Mouse (Mus musculus) inflammation-experienced regulatory T-cells, adult 6 months (primary cell): ENCODE data around the gene Wwc1. TPM values are rescaled to one million over a fixed set of nuclear protein-coding genes. Genes with fewer than 3 reads are reported as not detected.

Source experiments
- ATAC-seq: one replicate; pipeline ENCODE4 v1.8.0; 2017
- polyA plus RNA-seq, 3 experiments: library from polyadenylated mRNA; unstranded; fragments of 100-300 nt; shearing (Covaris generic); gene quantifications; one replicate each; pipeline ENCODE4 v1.2.1; 2017

The Wwc1 gene
- polyA plus RNA-seq, result under 1 TPM in 2 of 3 experiments, not detected in 1; 0.12 to 0.17 TPM

GRCm38 (mm10) chr11:35980411-35980917 lies at the start of gene Wwc1:
Wwc1 (minus strand) TSS chr11:35980527.
- no peak for ATAC-seq

GRCm38 (mm10) chr11:36020009-36020408 lies 39.7 kb upstream of the Wwc1 start:
- ATAC-seq, result no peak

- no peak for ATAC-seq
Observed at GRCm38 (mm10) chr11:36013179-36013578, 32.9 kb upstream of the Wwc1 start.

- no peak for ATAC-seq
Observed at GRCm38 (mm10) chr11:36009281-36010208, 29.2 kb upstream of the Wwc1 start.

- ATAC-seq, result no peak
Observed at GRCm38 (mm10) chr11:36002900-36003299, 22.6 kb upstream of the Wwc1 start.

GRCm38 (mm10) chr11:36001282-36001970 lies 21.1 kb upstream of the Wwc1 start:
- peak; percentile 68 for ATAC-seq

GRCm38 (mm10) chr11:36000585-36001281 lies 20.4 kb upstream of the Wwc1 start:
- no peak for ATAC-seq

GRCm38 (mm10) chr11:36000038-36000437 lies 19.7 kb upstream of the Wwc1 start:
- ATAC-seq, result no peak

- no peak for ATAC-seq
Observed at GRCm38 (mm10) chr11:35998048-35998447, 17.7 kb upstream of the Wwc1 start.

GRCm38 (mm10) chr11:35995310-35995709 lies 15.0 kb upstream of the Wwc1 start:
- no peak for ATAC-seq

GRCm38 (mm10) chr11:35991846-35992245 lies 11.5 kb upstream of the Wwc1 start:
- ATAC-seq, result no peak

GRCm38 (mm10) chr11:35989967-35990366 lies 9.6 kb upstream of the Wwc1 start:
- ATAC-seq, result no peak

GRCm38 (mm10) chr11:35985841-35986393 lies 5.6 kb upstream of the Wwc1 start:
- peak; percentile 85 for ATAC-seq

- no peak for ATAC-seq
Observed at GRCm38 (mm10) chr11:35982734-35983133, 2.4 kb upstream of the Wwc1 start.

- ATAC-seq, result no peak
Observed at GRCm38 (mm10) chr11:35979733-35980410, 455 bp downstream of the Wwc1 start.

GRCm38 (mm10) chr11:35979266-35979732 lies 1.0 kb downstream of the Wwc1 start:
- no peak for ATAC-seq

- no peak for ATAC-seq
Observed at GRCm38 (mm10) chr11:35977796-35978195, 2.5 kb downstream of the Wwc1 start.

GRCm38 (mm10) chr11:35977096-35977495 lies 3.2 kb downstream of the Wwc1 start:
- ATAC-seq, result no peak

GRCm38 (mm10) chr11:35976482-35976881 lies 3.8 kb downstream of the Wwc1 start:
- no peak for ATAC-seq

- ATAC-seq, result no peak
Observed at GRCm38 (mm10) chr11:35974632-35975450, 5.5 kb downstream of the Wwc1 start.

GRCm38 (mm10) chr11:35973135-35973534 lies 7.2 kb downstream of the Wwc1 start:
- no peak for ATAC-seq
